Mouse (Mus musculus): ENCODE results near the gene Crhr1.

DNA sequence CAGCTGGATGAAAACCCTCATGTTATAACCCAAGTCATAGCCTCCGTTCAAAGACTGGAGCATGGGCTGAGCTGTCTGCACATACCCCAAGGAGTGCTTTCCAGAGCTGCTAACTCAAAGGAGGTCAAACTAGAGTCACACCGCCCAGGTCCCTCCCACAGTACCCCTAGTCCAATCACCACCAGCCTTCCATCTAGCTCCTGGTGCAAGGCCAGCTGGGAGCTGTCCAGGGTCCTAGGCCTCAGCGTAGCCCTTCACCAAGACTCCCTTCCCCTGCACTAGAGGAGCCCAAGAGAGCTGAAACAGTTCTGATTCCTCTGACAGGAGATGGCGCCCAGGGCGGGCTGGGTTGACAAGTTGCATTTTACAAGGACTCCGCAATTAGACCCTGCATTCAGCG, 18.0 kb upstream of the Crhr1 start:
- no peak for TF ChIP-seq CTCF (IDR thresholded peaks at IDR 0.05; ENCODE audit: borderline replicate concordance, insufficient read depth, low read depth, low read length)
- TF ChIP-seq POLR2A (IDR thresholded peaks at IDR 0.05; ENCODE audit: borderline replicate concordance, insufficient read depth, low read length): no peak

Measured in cerebellum, adult 2 months (tissue).